Mouse (Mus musculus): ENCODE measurements around the gene B3gnt4. TPM values are rescaled to one million over a fixed set of nuclear protein-coding genes. Genes with fewer than 3 reads are reported as not detected.
A peak's percentile ranks its signal among the peaks of the same experiment; 100 is the strongest.

Gene B3gnt4
- polyA plus RNA-seq (2012; rRNA removed) (not detected in 2 replicates), polyA plus RNA-seq (2014; fragmentation: Nextera tagmentation; extraction: Ambion mirVana) (0.10 TPM in 1 of 2 replicates, not detected in the other)

- no peak within 1 kb of the TSS for H3K4me2 ChIP-seq (ENCODE audit: low read depth)
- TF ChIP-seq CTCF (IDR thresholded peaks at IDR 0.05; ENCODE audit: low read depth) (no peak), EP300 (IDR thresholded peaks at IDR 0.05; ENCODE audit: low read depth) (no peak)
- H3K9ac ChIP-seq (replicated peaks): no peak within 1 kb of the TSS
- DNase-seq (ENCODE audit: low read depth in 3 of 3, low spot score in 3 of 3): no peak
- H3K27ac ChIP-seq: no peak within 1 kb of the TSS
- H3K9me3 ChIP-seq (ENCODE audit: control insufficient read depth, low read length): no peaks in the 10 kb centered on the region
- H3K36me3 ChIP-seq (replicated peaks; ENCODE audit: control insufficient read depth, insufficient read depth, low read depth): no peaks in the 10 kb centered on the region
- 84% methylated on average over 5 of the region's 5 CpGs for WGBS (ENCODE audit: insufficient replicate concordance)
- no peak for ATAC-seq (ENCODE audit: insufficient read depth)
- no peak within 1 kb of the TSS for H3K4me3 ChIP-seq (ENCODE audit: insufficient read depth in 1 of 2, low read depth in 2 of 2, low read length in 2 of 2)
- H3K4me1 ChIP-seq (replicated peaks; ENCODE audit: control insufficient read depth in 2 of 2, insufficient read depth in 2 of 2, low read length in 1 of 2): peaks cover 2 to 12% of the 10 kb centered on the region in 2 experiments; a peak in 3 of 4 replicates
- H3K27me3 ChIP-seq (ENCODE audit: control insufficient read depth, insufficient read depth, low read length): peaks cover 27% of the 10 kb centered on the region
Measured at GRCm38 (mm10) chr5:123510160-123510559, at the start of gene B3gnt4. Gene B3gnt4 (plus strand): TSS chr5:123510460.

- Histone ChIP-seq H3K4me3 (ENCODE audit: insufficient read depth in 1 of 2, low read depth in 2 of 2, low read length in 2 of 2) (no peak overlapping the region), H3K4me2 (ENCODE audit: low read depth) (no peak overlapping the region), H3K9ac (replicated peaks) (no peak overlapping the region), H3K9me3 (ENCODE audit: control insufficient read depth, low read length) (no peaks in the 10 kb centered on the region), H3K36me3 (replicated peaks; ENCODE audit: control insufficient read depth, insufficient read depth, low read depth) (no peaks in the 10 kb centered on the region), H3K27me3 (ENCODE audit: control insufficient read depth, insufficient read depth, low read length) (no peaks in the 10 kb centered on the region), H3K4me1 (replicated peaks; ENCODE audit: control insufficient read depth in 2 of 2, insufficient read depth in 2 of 2, low read length in 1 of 2) (no peaks in the 10 kb centered on the region), H3K27ac (no peak overlapping the region)
- no peak for ATAC-seq (ENCODE audit: insufficient read depth)
- DNase-seq (ENCODE audit: low read depth in 3 of 3, low spot score in 3 of 3): no peak
- WGBS (ENCODE audit: insufficient replicate concordance): 42% methylated on average over 5 of the region's 5 CpGs
- TF ChIP-seq CTCF (IDR thresholded peaks at IDR 0.05; ENCODE audit: low read depth) (no peak), EP300 (IDR thresholded peaks at IDR 0.05; ENCODE audit: low read depth) (no peak)
Measured at GRCm38 (mm10) chr5:123461420-123461819, 48.8 kb upstream of the B3gnt4 start.

- Histone ChIP-seq H3K36me3 (replicated peaks; ENCODE audit: control insufficient read depth, insufficient read depth, low read depth) (no peaks in the 10 kb centered on the region), H3K9ac (replicated peaks) (no peak overlapping the region), H3K4me3 (ENCODE audit: insufficient read depth in 1 of 2, low read depth in 2 of 2, low read length in 2 of 2) (no peak overlapping the region), H3K27me3 (ENCODE audit: control insufficient read depth, insufficient read depth, low read length) (no peaks in the 10 kb centered on the region), H3K9me3 (ENCODE audit: control insufficient read depth, low read length) (no peaks in the 10 kb centered on the region), H3K27ac (no peak overlapping the region), H3K4me2 (ENCODE audit: low read depth) (no peak overlapping the region), H3K4me1 (replicated peaks; ENCODE audit: control insufficient read depth in 2 of 2, insufficient read depth in 2 of 2, low read length in 1 of 2) (no peaks in the 10 kb centered on the region)
- DNase-seq (ENCODE audit: low read depth in 3 of 3, low spot score in 3 of 3) (no peak), ATAC-seq (ENCODE audit: insufficient read depth) (no peak)
- WGBS (ENCODE audit: insufficient replicate concordance): 53% methylated on average over 1 of the region's 1 CpGs
- TF ChIP-seq EP300 (IDR thresholded peaks at IDR 0.05; ENCODE audit: low read depth): no peak
- TF ChIP-seq CTCF (IDR thresholded peaks at IDR 0.05; ENCODE audit: low read depth): no peak
Measured at GRCm38 (mm10) chr5:123464638-123465037, 45.6 kb upstream of the B3gnt4 start.

- TF ChIP-seq CTCF (IDR thresholded peaks at IDR 0.05; ENCODE audit: low read depth) (no peak), EP300 (IDR thresholded peaks at IDR 0.05; ENCODE audit: low read depth) (no peak)
- H3K4me1 ChIP-seq (replicated peaks; ENCODE audit: control insufficient read depth in 2 of 2, insufficient read depth in 2 of 2, low read length in 1 of 2): no peaks in the 10 kb centered on the region
- no peaks in the 10 kb centered on the region; the same call in 1 of the 2 replicates for H3K27me3 ChIP-seq (ENCODE audit: control insufficient read depth, insufficient read depth, low read length)
- H3K9me3 ChIP-seq (ENCODE audit: control insufficient read depth, low read length): no peaks in the 10 kb centered on the region
- no peak overlapping the region for H3K9ac ChIP-seq (replicated peaks)
- 2% methylated on average over 10 of the region's 10 CpGs for WGBS (ENCODE audit: insufficient replicate concordance)
- DNase-seq (ENCODE audit: low read depth in 3 of 3, low spot score in 3 of 3): no peak
- no peaks in the 10 kb centered on the region for H3K36me3 ChIP-seq (replicated peaks; ENCODE audit: control insufficient read depth, insufficient read depth, low read depth)
- H3K4me3 ChIP-seq (ENCODE audit: insufficient read depth in 1 of 2, low read depth in 2 of 2, low read length in 2 of 2): peak overlapping the region in 1 of 2 experiments; percentile 17; a peak in 1 of 4 replicates
- no peak overlapping the region for H3K27ac ChIP-seq
- peak overlapping the region; percentile 20; the same call in 1 of the 2 replicates for H3K4me2 ChIP-seq (ENCODE audit: low read depth)
- no peak for ATAC-seq (ENCODE audit: insufficient read depth)
Measured at GRCm38 (mm10) chr5:123470784-123471400, 39.4 kb upstream of the B3gnt4 start.

GRCm38 (mm10) chr5:123473817-123474216 is 36.4 kb upstream of the B3gnt4 start:
- no peak overlapping the region for H3K4me3 ChIP-seq (ENCODE audit: insufficient read depth in 1 of 2, low read depth in 2 of 2, low read length in 2 of 2)
- TF ChIP-seq EP300 (IDR thresholded peaks at IDR 0.05; ENCODE audit: low read depth): no peak
- no peak for TF ChIP-seq CTCF (IDR thresholded peaks at IDR 0.05; ENCODE audit: low read depth)
- WGBS (ENCODE audit: insufficient replicate concordance): 62% methylated on average over 5 of the region's 5 CpGs
- H3K9me3 ChIP-seq (ENCODE audit: control insufficient read depth, low read length): no peaks in the 10 kb centered on the region
- no peak overlapping the region for H3K27ac ChIP-seq
- H3K36me3 ChIP-seq (replicated peaks; ENCODE audit: control insufficient read depth, insufficient read depth, low read depth): no peaks in the 10 kb centered on the region
- no peaks in the 10 kb centered on the region; the same call in 1 of the 2 replicates for H3K27me3 ChIP-seq (ENCODE audit: control insufficient read depth, insufficient read depth, low read length)
- ATAC-seq (ENCODE audit: insufficient read depth): no peak
- no peak overlapping the region for H3K9ac ChIP-seq (replicated peaks)
- DNase-seq (ENCODE audit: low read depth in 3 of 3, low spot score in 3 of 3): no peak
- H3K4me2 ChIP-seq (ENCODE audit: low read depth): no peak overlapping the region
- no peaks in the 10 kb centered on the region for H3K4me1 ChIP-seq (replicated peaks; ENCODE audit: control insufficient read depth in 2 of 2, insufficient read depth in 2 of 2, low read length in 1 of 2)
